Mouse (Mus musculus) bone marrow, adult 2 months (tissue): ENCODE measurements around the gene Sult6b2. TPM values are rescaled to one million over a fixed set of nuclear protein-coding genes. Genes with fewer than 3 reads are reported as not detected.

ENCODE experiments used
- H3K27ac ChIP-seq: fragments of 200-500 bp; 2 replicates; pipeline ENCODE4 v1.5.1; 2012; ENCODE audit warnings: low read depth, mild to moderate bottlenecking, control low read depth, inconsistent platforms, low read length; ENCODE audit not compliant: control insufficient read depth, poor library complexity, insufficient read depth
- H3K4me1 ChIP-seq: fragments of 200-500 bp; 2 replicates; pipeline ENCODE4 v1.6.1; 2011; ENCODE audit warnings: low read length; ENCODE audit not compliant: control insufficient read depth, insufficient read depth
- H3K4me3 ChIP-seq: fragments of 200-500 bp; replicated peaks from 2 replicates; pipeline ENCODE3; 2011; ENCODE audit warnings: mild to moderate bottlenecking, low read depth, low read length, control low read depth; ENCODE audit not compliant: control insufficient read depth
- CTCF ChIP-seq: fragments of 200-500 bp; IDR thresholded peaks from 2 replicates; pipeline ENCODE4 v1.5.1; 2011; ENCODE audit warnings: low read length, control low read depth; ENCODE audit not compliant: control insufficient read depth, insufficient read depth
- POLR2A ChIP-seq: fragments of 200-500 bp; IDR thresholded peaks from 2 replicates; pipeline ENCODE4 v1.6.1; 2011; ENCODE audit warnings: low read depth, mild to moderate bottlenecking, control low read depth, low read length, borderline replicate concordance; ENCODE audit not compliant: control insufficient read depth
- WGBS: fragments of 180-500 bp; shearing (Covaris S2); methylation state at CpG from one replicate; pipeline ENCODE4 v1.1.7; 2018; 5-methylcytosine and 5-hydroxymethylcytosine counted together
- polyA plus RNA-seq: library from polyadenylated mRNA; stranded (reverse); fragments of >200 nt; gene quantifications from 2 replicates; pipeline ENCODE4 v1.2.4, GENCODE M21; 2011; ENCODE audit warnings: low replicate concordance; ENCODE audit not compliant: missing spikeins, insufficient read depth, insufficient read length

The Sult6b2 gene
- polyA plus RNA-seq: not detected in 2 replicates

GRCm38 (mm10) chr6:142804402-142804801 is at the start of gene Sult6b2:
Sult6b2 (minus strand) TSS chr6:142804502.
- peaks cover 4% of the 10 kb centered on the region for H3K4me1 ChIP-seq
- TF ChIP-seq POLR2A: no peak
- no peak for TF ChIP-seq CTCF
- H3K4me3 ChIP-seq: no peak within 1 kb of the TSS
- no peak within 1 kb of the TSS for H3K27ac ChIP-seq

- H3K27ac ChIP-seq: no peak overlapping the region
- TF ChIP-seq CTCF (no peak), POLR2A (no peak)
- no peak overlapping the region for H3K4me3 ChIP-seq
- WGBS: 24% methylated on average over 6 of the region's 6 CpGs
- H3K4me1 ChIP-seq: no peaks in the 10 kb centered on the region; the same call in 1 of the 2 replicates
Measured at GRCm38 (mm10) chr6:142852419-142853377, 48.4 kb upstream of the Sult6b2 start.

- 81% methylated on average over 8 of the region's 8 CpGs for WGBS
- H3K4me3 ChIP-seq: no peak overlapping the region
Measured at GRCm38 (mm10) chr6:142850436-142850835, 46.1 kb upstream of the Sult6b2 start.

GRCm38 (mm10) chr6:142849326-142849725 is 45.0 kb upstream of the Sult6b2 start:
- TF ChIP-seq POLR2A (no peak), CTCF (no peak)
- H3K4me1 ChIP-seq: no peaks in the 10 kb centered on the region; the same call in 1 of the 2 replicates
- WGBS: 82% methylated on average over 5 of the region's 5 CpGs
- H3K27ac ChIP-seq: no peak overlapping the region
- no peak overlapping the region for H3K4me3 ChIP-seq

More at GRCm38 (mm10) chr6:142850436-142850835, 46.1 kb upstream of the Sult6b2 start:
- TF ChIP-seq CTCF: no peak
- TF ChIP-seq POLR2A: no peak
- no peaks in the 10 kb centered on the region; the same call in 1 of the 2 replicates for H3K4me1 ChIP-seq
- H3K27ac ChIP-seq: no peak overlapping the region

GRCm38 (mm10) chr6:142847914-142848674 is 43.8 kb upstream of the Sult6b2 start:
- Histone ChIP-seq H3K4me3 (no peak overlapping the region), H3K27ac (no peak overlapping the region), H3K4me1 (no peaks in the 10 kb centered on the region)
- WGBS: 70% methylated on average over 8 of the region's 8 CpGs
- no peak for TF ChIP-seq CTCF
- no peak for TF ChIP-seq POLR2A

- no peak overlapping the region for H3K4me3 ChIP-seq
- no peak overlapping the region for H3K27ac ChIP-seq
- H3K4me1 ChIP-seq: no peaks in the 10 kb centered on the region
- WGBS: 87% methylated on average over 4 of the region's 4 CpGs
- TF ChIP-seq POLR2A (no peak), CTCF (no peak)
Measured at GRCm38 (mm10) chr6:142846855-142847254, 42.6 kb upstream of the Sult6b2 start.

GRCm38 (mm10) chr6:142845066-142845465 is 40.8 kb upstream of the Sult6b2 start:
- no peak overlapping the region for H3K27ac ChIP-seq
- WGBS: 83% methylated on average over 4 of the region's 4 CpGs
- H3K4me3 ChIP-seq: no peak overlapping the region
- no peaks in the 10 kb centered on the region for H3K4me1 ChIP-seq
- TF ChIP-seq CTCF (no peak), POLR2A (no peak)

- no peak overlapping the region for H3K27ac ChIP-seq
- no peaks in the 10 kb centered on the region for H3K4me1 ChIP-seq
- H3K4me3 ChIP-seq: no peak overlapping the region
- TF ChIP-seq CTCF (no peak), POLR2A (no peak)
- WGBS: 81% methylated on average over 4 of the region's 4 CpGs
Measured at GRCm38 (mm10) chr6:142844061-142844460, 39.8 kb upstream of the Sult6b2 start.
